Mouse (Mus musculus): ENCODE measurements around the gene Rap1gap. TPM values are rescaled to one million over a fixed set of nuclear protein-coding genes. Genes with fewer than 3 reads are reported as not detected.

Gene Rap1gap
- polyA plus RNA-seq, 1 experiment from 2014 or later, result 51.6 TPM

- Histone ChIP-seq H3K36me3 (ENCODE audit: control insufficient read depth, insufficient read depth) (no peaks in the 10 kb centered on the region), H3K9ac (replicated peaks; ENCODE audit: low read depth, low read length) (no peak overlapping the region), H3K4me2 (ENCODE audit: low read length) (peak overlapping the region; percentile 39), H3K4me1 (replicated peaks; ENCODE audit: control insufficient read depth, insufficient read depth, low read length) (peaks cover 6% of the 10 kb centered on the region), H3K4me3 (replicated peaks; ENCODE audit: low read length) (no peak overlapping the region), H3K27ac (ENCODE audit: low read length) (no peak overlapping the region), H3K27me3 (replicated peaks; ENCODE audit: control insufficient read depth, insufficient read depth, low read length) (no peaks in the 10 kb centered on the region), H3K9me3 (ENCODE audit: control insufficient read depth, low read length) (no peaks in the 10 kb centered on the region)
- WGBS, result 49% methylated on average over 9 of the region's 9 CpGs
- peak; percentile 80 for ATAC-seq
Observed at GRCm38 (mm10) chr4:137739151-137739923, 74.8 kb downstream of the Rap1gap start.

GRCm38 (mm10) chr4:137740350-137740749 lies 75.8 kb downstream of the Rap1gap start:
- ATAC-seq, result no peak
- 86% methylated on average over 7 of the region's 7 CpGs for WGBS
- Histone ChIP-seq H3K4me3 (replicated peaks; ENCODE audit: low read length) (no peak overlapping the region), H3K4me1 (replicated peaks; ENCODE audit: control insufficient read depth, insufficient read depth, low read length) (peaks cover 6% of the 10 kb centered on the region), H3K27ac (ENCODE audit: low read length) (no peak overlapping the region), H3K27me3 (replicated peaks; ENCODE audit: control insufficient read depth, insufficient read depth, low read length) (no peaks in the 10 kb centered on the region), H3K9ac (replicated peaks; ENCODE audit: low read depth, low read length) (no peak overlapping the region), H3K9me3 (ENCODE audit: control insufficient read depth, low read length) (no peaks in the 10 kb centered on the region), H3K4me2 (ENCODE audit: low read length) (no peak overlapping the region), H3K36me3 (ENCODE audit: control insufficient read depth, insufficient read depth) (no peaks in the 10 kb centered on the region)

GRCm38 (mm10) chr4:137743791-137744190 lies 79.3 kb downstream of the Rap1gap start:
- WGBS, result 65% methylated on average over 7 of the region's 7 CpGs
- ATAC-seq, result no peak
- Histone ChIP-seq H3K36me3 (ENCODE audit: control insufficient read depth, insufficient read depth) (no peaks in the 10 kb centered on the region), H3K4me2 (ENCODE audit: low read length) (no peak overlapping the region), H3K9me3 (ENCODE audit: control insufficient read depth, low read length) (no peaks in the 10 kb centered on the region), H3K27me3 (replicated peaks; ENCODE audit: control insufficient read depth, insufficient read depth, low read length) (no peaks in the 10 kb centered on the region), H3K9ac (replicated peaks; ENCODE audit: low read depth, low read length) (no peak overlapping the region), H3K4me1 (replicated peaks; ENCODE audit: control insufficient read depth, insufficient read depth, low read length) (no peaks in the 10 kb centered on the region), H3K27ac (ENCODE audit: low read length) (no peak overlapping the region), H3K4me3 (replicated peaks; ENCODE audit: low read length) (no peak overlapping the region)

GRCm38 (mm10) chr4:137744433-137744918 lies 80.0 kb downstream of the Rap1gap start:
- WGBS, result 60% methylated on average over 13 of the region's 13 CpGs
- no peaks in the 10 kb centered on the region for H3K4me1 ChIP-seq (replicated peaks; ENCODE audit: control insufficient read depth, insufficient read depth, low read length)
- no peak overlapping the region for H3K27ac ChIP-seq (ENCODE audit: low read length)
- no peak overlapping the region for H3K9ac ChIP-seq (replicated peaks; ENCODE audit: low read depth, low read length)
- no peak overlapping the region for H3K4me2 ChIP-seq (ENCODE audit: low read length)
- H3K27me3 ChIP-seq (replicated peaks; ENCODE audit: control insufficient read depth, insufficient read depth, low read length), result no peaks in the 10 kb centered on the region
- H3K36me3 ChIP-seq (ENCODE audit: control insufficient read depth, insufficient read depth), result no peaks in the 10 kb centered on the region
- H3K4me3 ChIP-seq (replicated peaks; ENCODE audit: low read length), result no peak overlapping the region
- ATAC-seq, result no peak
- no peaks in the 10 kb centered on the region for H3K9me3 ChIP-seq (ENCODE audit: control insufficient read depth, low read length)

- ATAC-seq, result no peak
- Histone ChIP-seq H3K4me2 (ENCODE audit: low read length) (no peak overlapping the region), H3K4me1 (replicated peaks; ENCODE audit: control insufficient read depth, insufficient read depth, low read length) (no peaks in the 10 kb centered on the region), H3K9me3 (ENCODE audit: control insufficient read depth, low read length) (no peaks in the 10 kb centered on the region), H3K4me3 (replicated peaks; ENCODE audit: low read length) (no peak overlapping the region), H3K27me3 (replicated peaks; ENCODE audit: control insufficient read depth, insufficient read depth, low read length) (no peaks in the 10 kb centered on the region), H3K27ac (ENCODE audit: low read length) (no peak overlapping the region), H3K36me3 (ENCODE audit: control insufficient read depth, insufficient read depth) (no peaks in the 10 kb centered on the region), H3K9ac (replicated peaks; ENCODE audit: low read depth, low read length) (no peak overlapping the region)
- 92% methylated on average over 9 of the region's 9 CpGs for WGBS
Observed at GRCm38 (mm10) chr4:137747091-137747490, 82.6 kb downstream of the Rap1gap start.

- Histone ChIP-seq H3K4me2 (ENCODE audit: low read length) (no peak overlapping the region), H3K4me1 (replicated peaks; ENCODE audit: control insufficient read depth, insufficient read depth, low read length) (no peaks in the 10 kb centered on the region), H3K4me3 (replicated peaks; ENCODE audit: low read length) (no peak overlapping the region), H3K27ac (ENCODE audit: low read length) (no peak overlapping the region), H3K9me3 (ENCODE audit: control insufficient read depth, low read length) (no peaks in the 10 kb centered on the region), H3K36me3 (ENCODE audit: control insufficient read depth, insufficient read depth) (no peaks in the 10 kb centered on the region), H3K27me3 (replicated peaks; ENCODE audit: control insufficient read depth, insufficient read depth, low read length) (no peaks in the 10 kb centered on the region), H3K9ac (replicated peaks; ENCODE audit: low read depth, low read length) (no peak overlapping the region)
- ATAC-seq, result no peak
- WGBS, result 94% methylated on average over 5 of the region's 5 CpGs
Observed at GRCm38 (mm10) chr4:137747590-137747989, 83.1 kb downstream of the Rap1gap start.

GRCm38 (mm10) chr4:137748726-137749125 lies 84.2 kb downstream of the Rap1gap start:
- no peak for ATAC-seq
- Histone ChIP-seq H3K4me1 (replicated peaks; ENCODE audit: control insufficient read depth, insufficient read depth, low read length) (no peaks in the 10 kb centered on the region), H3K9me3 (ENCODE audit: control insufficient read depth, low read length) (no peaks in the 10 kb centered on the region), H3K4me2 (ENCODE audit: low read length) (no peak overlapping the region), H3K36me3 (ENCODE audit: control insufficient read depth, insufficient read depth) (no peaks in the 10 kb centered on the region), H3K27me3 (replicated peaks; ENCODE audit: control insufficient read depth, insufficient read depth, low read length) (no peaks in the 10 kb centered on the region), H3K4me3 (replicated peaks; ENCODE audit: low read length) (no peak overlapping the region), H3K9ac (replicated peaks; ENCODE audit: low read depth, low read length) (no peak overlapping the region), H3K27ac (ENCODE audit: low read length) (no peak overlapping the region)
- 62% methylated on average over 4 of the region's 4 CpGs for WGBS

GRCm38 (mm10) chr4:137749680-137750079 lies 85.2 kb downstream of the Rap1gap start:
- Histone ChIP-seq H3K36me3 (ENCODE audit: control insufficient read depth, insufficient read depth) (no peaks in the 10 kb centered on the region), H3K27me3 (replicated peaks; ENCODE audit: control insufficient read depth, insufficient read depth, low read length) (no peaks in the 10 kb centered on the region), H3K9me3 (ENCODE audit: control insufficient read depth, low read length) (no peaks in the 10 kb centered on the region), H3K4me1 (replicated peaks; ENCODE audit: control insufficient read depth, insufficient read depth, low read length) (no peaks in the 10 kb centered on the region), H3K4me3 (replicated peaks; ENCODE audit: low read length) (no peak overlapping the region), H3K9ac (replicated peaks; ENCODE audit: low read depth, low read length) (no peak overlapping the region), H3K27ac (ENCODE audit: low read length) (no peak overlapping the region), H3K4me2 (ENCODE audit: low read length) (no peak overlapping the region)
- 87% methylated on average over 9 of the region's 9 CpGs for WGBS
- no peak for ATAC-seq

- no peak overlapping the region for H3K4me2 ChIP-seq (ENCODE audit: low read length)
- H3K27me3 ChIP-seq (replicated peaks; ENCODE audit: control insufficient read depth, insufficient read depth, low read length), result no peaks in the 10 kb centered on the region
- H3K9ac ChIP-seq (replicated peaks; ENCODE audit: low read depth, low read length), result no peak overlapping the region
- no peaks in the 10 kb centered on the region for H3K9me3 ChIP-seq (ENCODE audit: control insufficient read depth, low read length)
- 84% methylated on average over 9 of the region's 9 CpGs for WGBS
- no peak overlapping the region for H3K27ac ChIP-seq (ENCODE audit: low read length)
- H3K4me1 ChIP-seq (replicated peaks; ENCODE audit: control insufficient read depth, insufficient read depth, low read length), result no peaks in the 10 kb centered on the region
- H3K36me3 ChIP-seq (ENCODE audit: control insufficient read depth, insufficient read depth), result no peaks in the 10 kb centered on the region
- ATAC-seq, result no peak
- H3K4me3 ChIP-seq (replicated peaks; ENCODE audit: low read length), result no peak overlapping the region
Observed at GRCm38 (mm10) chr4:137750121-137750520, 85.6 kb downstream of the Rap1gap start.

Measured in forebrain, embryonic 16.5 days (tissue).